Mouse (Mus musculus) embryo, embryonic 9.5 days (tissue): Measurements from ENCODE around the gene Nifk.

Experiments used
- DNase-seq: peaks from one replicate; pipeline ENCODE4 v3.0.0-alpha.2; 2017; ENCODE audit errors: extremely low spot score

Gene Nifk

DNA sequence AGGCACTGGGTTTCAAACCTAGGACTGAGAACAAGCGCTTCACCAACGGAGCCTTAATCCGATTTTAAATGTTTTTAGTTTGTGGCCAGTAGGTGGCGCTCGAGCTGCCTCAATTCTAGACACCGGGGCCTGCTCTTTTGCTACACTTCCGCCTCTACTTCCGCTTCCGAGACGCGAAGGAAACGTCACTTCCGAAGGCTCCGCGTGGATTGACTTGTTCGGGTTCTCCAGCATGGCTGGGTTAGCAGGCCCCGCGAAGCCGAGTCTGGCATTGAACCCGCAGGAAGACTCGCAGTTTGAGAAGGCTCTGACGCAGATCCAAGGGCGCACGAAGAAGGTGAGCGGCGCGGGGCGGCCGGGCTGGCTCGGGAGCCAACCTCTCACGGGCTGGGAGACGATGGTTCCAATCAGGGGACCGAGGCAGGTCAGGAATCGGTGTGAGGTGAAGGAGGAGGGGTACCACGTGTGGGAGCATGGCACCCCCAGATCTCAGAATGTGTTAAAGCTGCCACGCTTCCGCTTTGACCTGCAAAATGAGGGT, at the start of gene Nifk:
Gene Nifk, plus strand, starts transcription at position 179 of the 541 bp plus-strand sequence.
- peak; percentile 91 for DNase-seq

GRCm38 (mm10) chr1:118275139-118275538, 46.5 kb upstream of the Nifk start:
- peak; percentile 46 for DNase-seq

DNA sequence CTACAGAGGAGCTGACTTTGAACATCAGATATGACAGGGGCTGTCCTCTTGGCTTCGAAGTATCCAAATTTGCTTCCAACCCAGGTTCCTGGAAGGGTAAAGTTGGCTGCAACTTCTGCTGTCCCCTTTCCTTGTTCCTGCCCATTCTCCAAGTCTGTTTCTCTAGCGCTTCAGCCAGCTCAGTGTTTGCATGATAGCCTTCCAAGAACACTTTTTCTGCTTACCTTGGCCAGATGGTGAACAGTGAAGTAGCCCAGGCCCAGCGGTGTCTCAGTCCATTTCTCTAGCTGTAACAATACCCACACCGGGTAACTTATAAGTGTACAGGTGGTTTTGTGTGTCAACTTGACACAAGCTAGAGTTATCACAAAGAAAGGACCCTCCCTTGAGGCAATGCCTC, 29.3 kb upstream of the Nifk start:
- no peak for DNase-seq

GRCm38 (mm10) chr1:118294192-118294591, 27.4 kb upstream of the Nifk start:
- DNase-seq: no peak

GRCm38 (mm10) chr1:118294826-118295225, 26.8 kb upstream of the Nifk start:
- no peak for DNase-seq

- DNase-seq: no peak
Observed at GRCm38 (mm10) chr1:118296673-118297072, 25.0 kb upstream of the Nifk start.

DNA sequence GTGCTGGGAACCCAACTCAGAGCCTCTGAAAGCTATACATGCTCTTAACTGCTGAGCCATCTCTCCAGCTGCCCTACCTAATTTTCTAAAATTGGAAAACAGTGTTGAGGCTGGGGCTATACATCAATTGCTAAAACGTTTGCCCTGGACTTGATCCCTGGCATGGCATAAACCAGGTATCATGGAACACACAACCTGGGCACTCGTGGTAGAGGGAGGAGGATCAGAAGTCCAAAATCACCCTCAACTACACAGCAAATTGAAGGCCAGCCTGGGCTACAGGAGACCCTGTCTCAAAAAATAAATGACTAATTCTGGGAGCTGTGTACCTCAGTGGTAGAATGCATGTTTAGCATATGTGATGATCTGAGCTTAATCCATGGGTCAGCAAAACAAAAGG, 23.9 kb upstream of the Nifk start:
- no peak for DNase-seq

GRCm38 (mm10) chr1:118310780-118311621, 10.6 kb upstream of the Nifk start:
- peak; percentile 93 for DNase-seq

GRCm38 (mm10) chr1:118311622-118312326, 9.9 kb upstream of the Nifk start, which contains the start of gene Tsn:
Tsn (minus strand) TSS chr1:118311739.
- DNase-seq: peak; percentile 17

DNA sequence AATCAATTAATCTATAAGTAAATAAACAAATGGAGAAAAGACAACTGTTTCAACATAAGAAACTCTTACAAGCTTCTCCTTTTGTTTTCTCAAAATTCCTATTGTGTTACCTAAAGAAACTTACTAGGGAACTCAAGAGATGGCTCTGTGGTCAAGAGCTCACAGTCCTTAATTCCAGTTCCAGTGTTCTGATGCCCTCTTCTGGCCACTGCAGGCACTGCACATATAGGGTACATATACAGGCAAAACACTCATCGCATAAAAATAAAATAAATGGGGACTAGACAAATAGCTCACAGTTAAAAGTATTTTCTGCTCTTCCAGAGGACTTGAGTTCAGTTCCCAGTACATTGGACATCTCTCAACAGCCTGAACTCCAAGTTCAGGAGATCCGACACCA, 943 bp upstream of the Nifk start:
- no peak for DNase-seq

GRCm38 (mm10) chr1:118334749-118335713, 13.4 kb downstream of the Nifk start:
- DNase-seq: no peak

DNA sequence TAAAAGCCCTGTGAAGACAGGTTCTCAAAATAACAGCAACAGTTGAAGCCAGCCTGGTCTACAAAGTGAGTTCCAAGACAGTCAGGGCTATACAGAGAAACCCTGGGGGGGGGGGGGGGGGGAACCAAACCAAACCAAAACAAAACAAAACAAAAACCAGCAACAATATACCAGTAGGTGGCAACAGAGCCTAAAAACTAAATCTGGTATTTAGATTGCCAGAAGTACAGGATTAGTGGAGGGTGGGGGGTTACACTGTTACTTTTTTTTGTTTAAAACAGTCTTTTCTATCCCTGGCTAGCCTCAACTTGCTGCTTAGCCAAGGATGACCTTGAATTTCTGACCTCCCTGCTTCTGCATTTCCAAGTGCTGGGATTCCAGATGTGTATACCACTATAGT, 14.2 kb downstream of the Nifk start:
- no peak for DNase-seq

DNA sequence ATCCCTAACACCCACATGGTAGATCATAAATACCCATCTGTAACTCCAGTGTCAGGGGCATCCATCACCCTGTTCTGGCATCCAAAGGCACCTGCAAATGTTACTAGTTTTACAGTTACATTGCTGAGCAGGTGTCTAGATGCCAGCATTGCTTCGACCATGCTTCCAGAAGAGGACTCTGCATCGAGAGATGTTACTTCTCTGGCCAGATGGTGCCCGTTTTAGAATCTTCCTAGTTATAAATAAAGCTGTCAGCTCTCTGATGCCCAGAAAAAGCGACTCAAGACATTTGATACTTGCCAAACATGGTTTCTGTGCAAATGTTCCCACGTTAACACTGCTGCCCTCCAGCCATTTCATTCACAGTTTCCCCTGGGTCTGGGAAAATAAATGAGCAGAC, 16.3 kb downstream of the Nifk start:
- no peak for DNase-seq

DNA sequence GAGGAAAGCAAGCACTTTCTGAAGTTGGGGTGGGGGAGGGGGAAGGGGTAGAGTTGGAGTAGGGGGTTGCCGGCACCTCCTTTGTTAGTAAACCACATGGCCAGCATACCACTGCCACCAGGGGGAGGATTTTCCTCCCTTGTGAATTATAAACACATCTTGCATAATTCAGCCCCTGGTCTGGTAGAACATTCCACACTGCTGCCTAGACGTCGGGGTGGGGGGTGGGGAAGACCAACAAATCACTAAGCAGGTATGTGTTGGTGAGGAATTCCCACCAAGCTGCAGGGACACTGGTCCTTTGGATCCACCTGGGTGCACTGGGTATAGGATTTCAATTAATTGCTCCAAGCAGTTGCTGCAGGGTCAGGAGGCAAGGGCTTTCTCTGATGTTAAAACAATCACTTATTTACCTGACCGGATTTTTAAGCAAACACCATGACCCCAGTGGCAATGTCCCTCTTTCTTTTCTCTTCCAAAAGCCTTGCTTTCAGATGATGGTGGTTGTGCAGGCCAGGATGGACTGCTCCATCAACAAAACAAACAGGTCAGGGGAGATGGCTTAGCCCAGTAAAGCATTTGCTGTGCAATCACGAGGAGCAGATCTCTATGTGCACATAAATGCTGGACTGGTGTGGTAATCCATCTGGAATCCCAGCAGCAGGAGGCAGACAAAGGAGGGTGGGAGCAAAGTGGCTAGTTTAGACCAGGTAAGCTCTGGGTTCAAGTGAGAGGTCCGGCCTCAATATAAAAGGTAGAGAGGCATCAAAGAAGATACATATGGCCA, 22.2 kb downstream of the Nifk start:
- DNase-seq: peak; percentile 36

DNA sequence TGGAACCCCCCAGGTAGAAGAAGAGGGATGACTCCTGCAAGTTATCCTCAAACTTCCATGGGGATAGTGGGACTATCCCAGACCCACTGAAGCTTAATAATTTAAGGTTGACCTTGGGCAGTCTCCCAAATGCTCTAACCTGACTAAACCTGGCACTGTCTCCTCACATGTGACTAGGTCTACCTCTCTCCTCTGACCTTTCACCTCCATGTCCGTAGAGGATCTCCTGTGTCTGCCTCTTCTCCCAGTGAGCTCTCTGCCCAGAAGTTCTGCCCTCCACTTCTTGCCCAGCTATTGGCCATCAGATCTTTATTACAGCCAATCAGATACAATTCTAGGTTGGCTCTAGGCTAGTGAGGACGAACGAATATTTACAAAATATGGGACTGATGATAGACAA, 28.3 kb downstream of the Nifk start:
- no peak for DNase-seq

GRCm38 (mm10) chr1:118359071-118359761, 37.6 kb downstream of the Nifk start:
- DNase-seq: no peak

GRCm38 (mm10) chr1:118367970-118368369, 46.3 kb downstream of the Nifk start:
- DNase-seq: no peak

- no peak for DNase-seq
Observed at GRCm38 (mm10) chr1:118368721-118369461, 47.3 kb downstream of the Nifk start.

DNA sequence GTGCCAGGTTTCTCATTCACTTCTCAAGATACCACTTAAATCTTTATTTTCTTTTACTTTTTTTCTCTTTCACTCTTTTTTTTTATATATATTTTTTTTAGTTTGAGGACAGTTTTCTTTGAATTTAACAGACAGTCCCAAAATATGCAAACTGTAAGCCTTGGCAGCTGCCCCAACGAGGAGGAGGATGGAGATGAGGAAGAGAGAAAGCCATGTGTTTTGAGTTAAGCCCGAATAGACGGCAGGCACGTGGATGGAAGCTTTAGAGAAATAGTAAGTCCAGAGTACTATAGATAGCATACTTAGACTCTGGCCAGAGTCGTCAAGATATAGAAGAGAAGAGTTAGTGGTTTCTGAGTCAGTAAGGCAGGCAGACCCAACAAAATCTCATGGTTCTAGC, 56.1 kb downstream of the Nifk start:
- DNase-seq: no peak
